Mouse (Mus musculus): ENCODE measurements around the gene Kcnk2.

The Kcnk2 gene

DNA sequence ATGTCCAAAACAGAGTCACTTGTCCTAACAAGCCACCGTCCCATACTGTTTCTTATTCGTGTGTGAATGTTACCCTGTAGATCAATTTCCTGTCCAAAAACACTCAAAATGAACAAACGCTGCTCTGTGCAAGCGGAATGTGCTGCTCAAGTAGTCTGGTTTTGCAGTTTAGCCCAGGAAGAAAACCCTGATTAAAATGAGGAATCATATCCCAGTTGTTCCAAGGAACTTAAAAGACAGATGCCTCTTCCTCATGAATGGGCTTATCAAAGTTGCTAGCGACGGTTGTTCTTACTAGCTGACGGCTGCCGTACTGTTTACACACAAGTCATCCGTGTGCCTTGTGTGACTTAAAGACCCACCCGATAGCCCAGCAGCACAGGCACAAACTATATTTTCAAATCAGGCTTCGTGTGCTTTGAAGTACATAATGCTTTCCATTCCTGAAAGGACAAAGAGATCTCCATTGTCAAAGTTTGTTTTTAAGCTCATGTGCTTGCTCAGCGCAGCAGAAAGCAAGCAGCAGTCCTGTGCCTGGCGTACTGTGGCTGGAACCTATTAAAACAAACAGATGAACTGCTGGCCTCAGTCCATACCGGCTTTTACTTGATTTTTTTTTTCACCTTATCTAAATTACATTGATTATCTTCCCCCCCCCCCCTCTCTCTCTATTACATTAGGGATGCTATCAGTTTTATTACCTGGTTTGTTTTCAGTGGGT lies at the start of gene Kcnk2:
TSS of gene Kcnk2 (minus strand) at position 51 of the 721 bp plus-strand sequence.
- no peak for DNase-seq (ENCODE audit: low spot score in 2 of 2)

- no peak for DNase-seq (ENCODE audit: low spot score in 2 of 2)
These were observed 38.7 kb upstream of the Kcnk2 start for GRCm38 (mm10) chr1:189440741-189441140.

GRCm38 (mm10) chr1:189437126-189437525 lies 35.1 kb upstream of the Kcnk2 start:
- DNase-seq (ENCODE audit: low spot score in 2 of 2), result no peak

DNA sequence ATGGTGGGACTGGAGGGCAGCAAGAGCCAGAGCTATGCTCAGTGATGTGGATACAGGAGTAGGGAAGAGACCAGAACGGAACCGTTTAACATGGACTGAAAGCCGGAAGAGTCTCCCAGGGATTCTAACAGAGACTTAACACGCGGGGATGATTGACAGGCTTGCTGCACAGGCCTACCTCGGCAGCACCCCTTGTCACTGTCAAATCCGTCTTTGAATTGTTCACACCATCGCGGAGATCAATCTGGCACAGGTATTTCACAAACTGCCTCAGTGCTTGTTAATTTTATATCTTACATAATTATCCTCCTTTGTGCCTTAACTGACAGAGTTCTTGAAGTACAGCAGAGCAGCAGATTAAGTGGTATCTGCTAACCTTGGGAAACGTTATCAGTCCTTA lies 33.4 kb upstream of the Kcnk2 start:
- no peak for DNase-seq (ENCODE audit: low spot score in 2 of 2)

GRCm38 (mm10) chr1:189431479-189431878 lies 29.4 kb upstream of the Kcnk2 start:
- DNase-seq (ENCODE audit: low spot score in 2 of 2), result no peak

GRCm38 (mm10) chr1:189430534-189430933 lies 28.5 kb upstream of the Kcnk2 start:
- DNase-seq (ENCODE audit: low spot score in 2 of 2), result peak in 1 of 2 experiments; percentile 4

- DNase-seq (ENCODE audit: low spot score in 2 of 2), result no peak
These were observed 27.5 kb upstream of the Kcnk2 start for GRCm38 (mm10) chr1:189429566-189429965.

DNA sequence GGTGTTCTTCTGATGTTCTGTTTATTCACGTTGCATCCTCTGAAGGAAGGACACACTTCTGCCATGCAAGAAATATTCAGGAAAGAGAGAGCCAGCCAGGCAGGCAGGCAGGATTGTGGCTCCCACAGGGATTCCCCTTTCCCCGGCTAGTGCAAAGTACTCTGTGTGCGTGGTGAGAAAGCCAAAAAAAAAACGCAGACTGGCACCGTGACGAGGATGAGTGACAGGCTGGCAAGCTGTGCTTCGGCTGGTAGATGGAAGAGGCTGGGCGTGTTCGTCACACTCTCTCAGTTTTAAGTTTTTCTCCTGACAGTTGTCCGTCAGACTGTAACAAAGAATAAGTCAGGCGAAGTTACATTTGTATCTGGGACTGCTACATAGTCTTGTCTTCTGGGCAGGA lies 24.2 kb upstream of the Kcnk2 start:
- no peak for DNase-seq (ENCODE audit: low spot score in 2 of 2)

DNA sequence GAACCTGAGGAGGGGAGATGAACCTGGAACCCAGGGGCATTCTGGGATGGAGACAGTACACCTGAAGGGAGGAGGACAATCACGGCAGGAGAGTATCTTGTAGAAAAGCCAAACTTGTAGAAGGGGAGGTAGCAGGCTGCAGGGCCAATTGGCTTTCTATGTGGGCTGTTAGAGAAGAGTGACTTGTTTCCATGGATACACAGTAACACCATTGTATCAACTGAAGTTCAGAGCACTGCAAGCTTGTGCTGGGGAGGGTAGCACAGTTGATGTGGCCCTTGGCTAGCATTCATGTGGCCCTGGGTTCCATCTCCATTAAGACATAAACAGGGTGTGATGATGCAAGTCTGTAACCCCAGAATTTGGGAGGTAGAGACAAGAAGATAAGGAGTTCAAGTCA lies 17.8 kb upstream of the Kcnk2 start:
- DNase-seq (ENCODE audit: low spot score in 2 of 2), result no peak

DNA sequence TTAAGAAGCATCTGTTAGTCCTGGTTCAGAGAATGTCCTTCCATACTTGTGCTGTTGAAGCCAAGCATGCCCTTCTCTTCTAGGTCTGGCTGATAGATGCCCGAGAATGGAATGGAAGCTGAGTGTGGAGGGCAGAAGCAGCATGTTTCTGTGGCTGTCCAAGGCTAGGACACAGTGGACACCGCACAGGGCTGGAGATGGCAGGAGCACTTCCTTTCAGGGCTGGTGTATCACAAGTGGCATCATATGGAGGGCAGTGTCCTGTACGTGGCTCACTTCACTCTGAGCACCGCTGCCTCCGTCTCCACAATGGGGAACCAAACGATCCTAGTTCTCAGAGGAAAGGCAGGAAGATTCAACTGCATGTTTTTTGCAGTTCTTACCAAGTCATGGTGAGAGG lies 7.8 kb upstream of the Kcnk2 start:
- no peak for DNase-seq (ENCODE audit: low spot score in 2 of 2)

DNA sequence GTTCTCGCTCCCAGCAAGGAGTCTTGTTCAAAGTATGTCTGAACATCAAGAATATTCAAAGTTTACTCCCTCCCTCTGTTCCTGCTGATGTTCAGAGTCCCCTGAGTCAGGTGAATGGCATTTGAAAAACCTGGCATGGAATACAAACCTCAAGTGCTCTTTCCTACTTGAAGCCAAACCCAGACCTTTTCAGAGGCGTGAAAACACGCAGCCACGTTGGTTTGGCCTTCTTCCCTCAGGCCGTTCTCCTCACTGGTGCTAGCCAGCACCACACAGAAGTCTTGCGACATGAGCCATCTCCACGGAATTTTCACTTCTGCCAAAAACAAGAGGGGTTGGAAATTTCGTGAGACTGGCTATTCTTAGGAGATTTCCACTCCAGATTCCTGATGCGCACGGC lies 3.1 kb upstream of the Kcnk2 start:
- DNase-seq (ENCODE audit: low spot score in 2 of 2), result no peak

DNA sequence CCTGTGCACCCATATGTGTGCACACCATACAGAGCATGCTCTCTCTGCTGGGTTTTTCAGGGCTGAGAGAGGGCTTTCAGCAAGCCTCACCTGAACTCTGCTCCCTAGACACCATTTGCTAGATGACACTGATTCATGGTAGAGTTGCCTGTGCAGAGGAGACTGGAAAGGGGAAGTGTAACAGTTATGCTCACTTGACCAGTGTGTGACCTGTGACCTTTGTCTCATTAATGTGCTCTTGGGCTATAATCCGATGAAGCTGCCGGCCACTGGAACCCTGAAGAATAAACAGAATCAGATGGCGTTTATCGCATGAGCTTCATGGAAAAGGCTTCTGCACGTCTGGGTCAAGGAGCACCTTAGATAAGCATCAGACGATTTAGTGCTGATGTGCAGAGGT lies 1.5 kb upstream of the Kcnk2 start:
- DNase-seq (ENCODE audit: low spot score in 2 of 2), result no peak

- DNase-seq (ENCODE audit: low spot score in 2 of 2), result no peak
These were observed 1.1 kb upstream of the Kcnk2 start for GRCm38 (mm10) chr1:189403139-189403538.

- no peak for DNase-seq (ENCODE audit: low spot score in 2 of 2)
These were observed 15.2 kb downstream of the Kcnk2 start for GRCm38 (mm10) chr1:189386848-189387247.

- DNase-seq (ENCODE audit: low spot score in 2 of 2), result no peak
These were observed 15.9 kb downstream of the Kcnk2 start for GRCm38 (mm10) chr1:189386141-189386540.

- no peak for DNase-seq (ENCODE audit: low spot score in 2 of 2)
These were observed 34.4 kb downstream of the Kcnk2 start for GRCm38 (mm10) chr1:189367722-189368121.

DNA sequence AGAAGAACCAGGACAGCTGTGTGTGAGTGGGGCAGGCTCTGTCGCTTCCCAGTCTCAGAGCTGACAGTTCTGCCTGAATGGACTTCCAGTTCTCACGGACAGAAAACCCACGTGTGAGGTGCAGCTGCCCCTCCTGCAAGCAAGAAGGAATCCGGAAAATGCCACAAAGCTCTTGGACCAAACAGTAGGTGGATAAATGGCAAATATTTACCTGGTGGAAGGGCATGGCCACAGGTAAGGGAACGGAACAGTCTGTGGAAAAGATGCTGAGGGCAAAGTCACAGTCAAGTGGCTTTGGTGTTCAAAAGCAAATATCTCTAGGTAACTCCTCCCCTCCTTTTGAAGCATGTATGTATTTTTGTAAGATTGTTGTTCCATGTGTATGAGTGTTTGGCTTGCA lies 37.9 kb downstream of the Kcnk2 start:
- DNase-seq (ENCODE audit: low spot score in 2 of 2), result no peak

DNA sequence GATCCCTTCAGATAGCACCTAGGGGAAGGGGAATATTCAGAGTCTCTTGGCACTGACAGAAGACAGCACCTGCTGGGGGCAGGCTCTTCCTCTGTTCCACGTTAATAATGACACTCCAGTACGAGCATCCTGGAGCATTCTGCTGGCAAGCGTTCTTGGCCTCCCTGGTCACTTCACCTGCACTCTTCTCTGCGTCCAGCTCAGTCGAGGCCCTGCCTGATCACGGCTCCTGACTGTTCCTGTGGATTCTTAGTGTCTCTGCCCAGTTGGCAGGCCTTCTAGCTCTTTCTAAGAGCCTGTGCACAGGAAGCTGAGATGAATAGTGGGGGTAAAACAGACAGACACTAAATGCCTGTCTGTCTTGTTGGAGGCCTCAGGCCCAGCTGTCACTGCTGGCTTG lies 39.5 kb downstream of the Kcnk2 start:
- no peak for DNase-seq (ENCODE audit: low spot score in 2 of 2)

DNA sequence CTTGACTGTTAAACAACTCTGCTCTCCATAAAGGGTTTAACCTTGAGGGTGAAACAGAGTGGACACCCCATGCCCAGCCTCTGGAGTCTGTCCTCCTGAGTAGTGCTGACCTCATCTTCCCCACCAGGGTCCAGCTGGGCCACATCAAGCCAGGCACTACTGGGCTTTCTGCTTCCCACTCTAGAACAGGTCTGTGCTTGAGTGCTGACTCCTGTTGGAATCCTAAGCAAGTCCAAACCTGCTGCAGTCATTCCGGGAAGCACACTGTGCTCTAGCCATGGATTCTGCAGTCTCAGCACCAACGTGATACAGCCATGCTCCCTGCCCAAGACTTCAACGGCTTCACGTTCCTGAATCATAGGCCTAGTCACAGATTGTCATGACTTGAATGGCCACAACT lies 42.4 kb downstream of the Kcnk2 start:
- DNase-seq (ENCODE audit: low spot score in 2 of 2), result no peak

DNA sequence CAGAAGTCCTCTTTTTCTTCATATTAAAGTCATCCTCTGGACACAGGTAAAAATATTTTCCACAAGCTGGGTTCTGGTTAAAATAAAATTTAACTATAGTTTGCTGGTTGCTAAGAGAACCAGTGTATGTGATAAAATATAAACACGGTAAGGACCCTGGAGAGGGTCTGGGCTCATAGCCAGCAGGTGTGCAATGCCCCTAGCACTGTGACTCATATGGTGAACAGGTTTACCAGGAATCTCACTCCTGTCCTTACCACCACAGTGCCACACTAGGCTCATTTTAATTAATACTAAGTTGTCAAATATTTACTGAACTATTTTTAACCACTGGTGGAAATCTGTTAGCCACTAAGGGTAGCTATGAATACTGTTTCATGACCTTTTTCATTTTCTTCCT lies 48.2 kb downstream of the Kcnk2 start:
- no peak for DNase-seq (ENCODE audit: low spot score in 2 of 2)

GRCm38 (mm10) chr1:189351804-189352203 lies 50.3 kb downstream of the Kcnk2 start:
- no peak for DNase-seq (ENCODE audit: low spot score in 2 of 2)

DNA sequence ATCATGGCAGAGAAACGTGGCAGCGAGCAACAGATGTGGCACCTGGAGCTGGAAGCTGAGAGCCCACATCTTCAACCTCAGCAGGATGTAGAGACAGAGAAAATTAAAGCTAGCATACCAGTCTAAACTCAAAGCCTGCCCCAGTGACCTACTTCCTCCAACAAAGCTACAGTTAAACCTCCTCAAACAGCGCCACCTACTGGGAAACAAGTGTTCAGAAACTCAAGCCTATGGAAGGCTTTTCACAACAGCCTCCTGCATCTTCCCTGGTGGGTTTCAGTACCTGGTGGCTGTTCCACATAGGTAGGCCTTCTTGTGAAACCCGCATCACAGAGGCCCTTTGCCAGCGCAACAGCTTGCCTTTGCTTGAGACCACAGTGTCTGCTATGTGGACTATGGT lies 52.9 kb downstream of the Kcnk2 start:
- no peak for DNase-seq (ENCODE audit: low spot score in 2 of 2)

DNA sequence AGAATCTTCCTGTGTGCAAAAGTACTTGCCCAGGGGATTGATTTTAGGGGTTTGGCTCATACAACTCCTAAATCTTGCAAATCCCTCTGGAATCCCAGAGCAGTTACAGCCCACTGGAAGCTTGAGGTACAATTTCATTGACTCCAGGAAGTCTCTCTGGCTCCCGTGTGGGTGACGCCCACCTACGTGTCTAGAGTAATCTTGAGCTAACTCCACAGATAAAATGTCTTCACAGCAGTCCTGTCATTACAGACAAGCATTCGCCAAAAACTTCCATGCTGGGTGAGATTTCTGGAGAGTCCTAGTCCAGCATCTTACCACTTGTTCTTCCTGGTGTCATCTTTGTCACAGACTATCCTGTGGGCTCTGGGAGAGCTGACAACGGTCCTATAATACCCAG lies 56.9 kb downstream of the Kcnk2 start:
- no peak for DNase-seq (ENCODE audit: low spot score in 2 of 2)
